Mouse (Mus musculus): Measurements from ENCODE around the gene Abtb1.

Gene Abtb1

DNA sequence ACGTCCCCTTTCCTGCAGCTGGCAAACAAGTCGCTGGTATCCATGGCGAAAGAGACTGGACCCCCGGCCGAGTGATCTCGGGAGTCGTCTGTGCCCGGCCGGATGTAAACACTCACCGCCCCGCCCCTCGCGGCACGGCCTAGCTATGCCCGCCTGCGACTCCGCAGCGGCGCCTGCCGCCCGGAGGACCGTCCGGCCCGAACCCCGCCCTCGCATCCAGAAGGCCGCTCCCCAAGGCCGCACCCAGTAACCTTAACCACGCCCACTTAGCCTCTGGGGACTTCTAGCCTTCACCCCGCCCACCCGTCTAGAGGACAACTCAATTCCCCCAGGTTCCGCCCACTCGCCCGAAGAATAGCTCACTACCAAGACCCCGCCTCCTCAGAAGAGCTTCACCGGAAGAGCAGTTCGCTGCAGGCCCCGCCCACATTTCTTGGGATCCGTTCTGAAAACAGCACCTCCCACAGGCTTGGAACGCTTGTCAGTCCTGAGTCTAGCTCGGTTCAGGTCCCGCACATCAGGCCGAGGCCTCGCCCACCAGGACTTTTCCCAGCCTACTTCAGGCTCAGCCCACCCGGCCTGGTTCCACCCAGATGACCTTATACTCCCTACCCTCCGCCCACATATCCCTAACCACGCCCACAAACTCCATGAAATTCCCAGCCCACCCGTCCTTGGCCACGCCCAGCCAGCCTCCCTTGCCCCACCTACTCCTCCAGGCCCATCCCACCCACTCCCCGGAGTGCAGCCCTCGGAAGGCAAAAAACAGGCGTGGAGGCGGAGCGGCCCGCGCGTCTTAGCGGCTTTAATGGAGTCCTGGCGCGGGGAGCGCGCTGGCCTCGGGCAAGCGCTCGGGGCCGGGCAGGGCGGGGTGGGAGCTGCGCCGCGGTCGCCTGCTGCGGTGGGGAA, at the start of gene Abtb1:
Gene Abtb1, minus strand, starts transcription at position 204 of the 909 bp plus-strand sequence.
- DNase-seq (ENCODE audit: low read depth, low spot score), result peak; percentile 100

DNA sequence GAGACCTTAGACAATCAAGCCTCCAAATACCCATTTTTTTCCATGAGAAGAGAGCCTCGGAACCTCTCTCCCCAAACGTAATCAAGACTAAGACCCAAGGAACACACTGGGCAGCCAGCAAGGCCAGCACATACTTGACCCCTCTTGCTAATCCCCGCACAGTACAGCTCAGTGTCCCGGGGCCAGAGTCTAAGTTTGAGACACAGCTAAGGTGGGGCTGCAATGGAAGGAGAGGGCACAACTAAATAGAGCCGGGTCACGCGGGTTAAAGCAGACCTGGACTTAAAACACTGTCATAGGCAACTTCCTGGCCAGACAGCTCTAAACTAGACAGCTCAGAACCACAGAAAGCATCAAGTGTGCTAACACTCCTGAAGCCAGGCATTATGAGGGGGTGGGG, 49.0 kb upstream of the Abtb1 start:
- DNase-seq (ENCODE audit: low read depth, low spot score), result no peak

DNA sequence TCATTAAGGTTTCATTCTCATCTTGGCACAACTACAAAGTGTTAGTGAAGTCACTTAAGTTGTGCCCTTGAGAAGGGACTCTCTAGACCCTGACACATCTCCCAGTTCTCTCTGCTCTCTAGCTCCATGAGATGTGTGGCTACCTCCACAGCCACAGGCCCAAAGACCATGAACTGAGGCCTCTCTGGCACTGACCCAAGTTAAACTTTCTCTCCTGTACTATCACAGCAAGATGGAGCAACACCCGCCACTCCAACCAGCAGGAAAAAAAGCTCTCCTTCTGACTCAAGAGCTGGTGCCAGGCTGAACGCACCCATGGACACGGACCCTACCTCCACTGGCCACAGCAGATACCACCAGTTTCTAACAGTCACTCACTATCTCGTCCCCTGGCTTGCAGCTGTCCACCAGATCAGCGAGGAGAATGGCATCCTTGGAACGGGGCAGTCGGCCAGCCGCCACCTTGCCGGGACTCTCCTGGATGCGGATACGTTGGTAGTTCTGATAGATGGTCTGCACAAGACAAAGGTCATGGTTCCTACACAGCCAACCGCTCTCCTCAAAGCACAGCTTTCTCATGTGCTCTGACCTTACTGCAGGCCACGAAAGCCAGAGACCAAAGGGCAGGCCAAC, 47.7 kb upstream of the Abtb1 start:
- no peak for DNase-seq (ENCODE audit: low read depth, low spot score)

DNA sequence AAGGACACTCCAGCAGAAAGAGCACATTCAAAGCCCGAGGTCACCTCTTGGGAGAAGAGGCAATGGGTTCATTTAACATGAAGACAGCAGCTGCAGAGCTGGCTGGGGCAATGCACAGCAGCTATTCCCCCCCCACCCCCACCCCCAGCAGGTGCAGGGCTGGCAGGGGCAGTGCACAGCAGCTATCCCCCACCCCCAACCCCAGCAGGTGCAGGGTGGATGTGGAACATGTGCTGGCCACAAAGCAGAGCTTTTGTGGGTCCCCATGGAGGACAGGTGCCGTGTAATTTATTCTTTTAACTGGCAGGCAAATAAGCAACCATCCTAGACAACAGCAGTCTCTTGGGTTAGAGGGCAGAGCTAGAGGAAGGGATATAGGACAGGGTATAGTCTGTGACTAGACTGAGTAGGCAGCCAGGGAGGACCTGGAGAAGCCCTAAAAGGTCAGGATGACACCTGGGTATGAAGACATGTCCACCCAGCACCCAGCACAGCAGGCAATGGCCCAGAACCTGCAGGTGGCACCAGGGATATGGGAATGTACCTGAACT, 44.7 kb upstream of the Abtb1 start:
- DNase-seq (ENCODE audit: low read depth, low spot score), result no peak

DNA sequence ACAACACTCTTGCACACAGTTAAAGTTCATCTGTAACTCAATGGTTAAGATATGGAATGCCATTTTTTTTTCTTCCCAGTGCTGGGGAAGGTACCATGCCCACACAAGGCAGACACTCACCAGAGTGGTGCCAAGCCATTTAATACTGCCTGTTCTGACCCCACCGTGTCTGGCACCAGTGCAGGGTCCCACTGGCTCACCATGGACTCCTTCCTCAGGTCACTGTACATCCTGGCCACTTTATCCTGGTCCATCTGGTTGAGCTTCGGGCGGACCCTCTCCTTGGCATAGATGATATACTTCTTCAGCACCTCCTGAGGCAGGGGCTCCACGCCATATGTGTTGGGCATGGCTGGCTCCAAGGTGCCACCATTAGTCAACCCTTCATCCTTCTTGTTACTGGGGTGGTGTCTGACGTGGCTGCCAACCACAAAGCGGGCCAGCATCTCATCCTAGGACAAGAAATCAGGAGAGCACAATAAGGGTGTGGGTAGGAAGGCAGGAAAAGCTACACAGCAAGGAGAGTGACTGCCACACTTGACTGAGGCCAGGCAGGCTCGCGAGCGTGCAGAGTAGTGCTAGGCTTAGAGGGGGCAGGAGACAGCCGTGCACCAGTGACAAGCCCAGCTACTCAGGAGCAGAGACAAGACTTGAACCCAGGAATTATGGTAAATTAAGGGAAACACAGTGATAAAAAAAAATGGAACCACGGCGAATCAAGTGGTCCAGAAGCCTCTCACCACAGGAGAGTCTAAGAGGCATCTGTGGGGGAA, 44.0 kb upstream of the Abtb1 start:
- no peak for DNase-seq (ENCODE audit: low read depth, low spot score)

DNA sequence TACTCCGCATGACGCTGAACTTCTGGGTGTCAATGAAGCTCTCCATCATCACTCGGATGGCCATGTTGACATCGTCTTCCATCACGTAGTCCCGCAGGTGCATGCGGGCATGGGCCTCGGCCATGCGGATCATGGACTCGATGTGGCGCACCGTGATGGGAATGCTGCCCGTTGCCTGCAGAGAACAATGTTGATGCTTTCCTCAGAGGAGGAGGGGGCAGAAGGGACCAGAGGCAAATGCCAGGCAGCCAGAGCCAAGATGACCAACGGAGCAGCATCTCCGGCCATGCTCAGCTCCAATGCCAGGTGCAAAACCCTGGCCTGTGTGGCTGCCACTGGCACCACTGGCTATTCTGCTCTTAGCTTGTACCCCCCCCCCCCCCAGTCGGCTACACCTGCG, 42.9 kb upstream of the Abtb1 start:
- DNase-seq (ENCODE audit: low read depth, low spot score), result no peak

DNA sequence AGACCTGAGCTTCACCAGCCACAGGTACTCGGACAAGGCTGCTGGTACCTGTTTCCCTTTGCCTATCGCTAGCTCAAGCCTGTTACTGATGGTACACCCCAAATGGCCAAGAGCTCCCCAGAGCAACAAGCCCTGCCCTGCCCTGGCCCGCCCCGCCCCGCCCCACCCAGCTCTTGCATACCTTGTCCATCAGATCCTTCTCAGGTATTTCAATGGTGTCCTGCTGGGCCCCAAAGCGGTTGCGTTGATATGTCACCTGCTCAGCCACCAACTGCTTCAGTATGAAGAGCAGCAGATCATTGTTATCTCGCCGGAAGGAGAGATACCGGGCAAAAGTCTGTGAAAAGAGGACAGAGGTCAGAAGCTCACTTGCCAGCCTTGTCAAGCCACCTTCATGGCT, 42.4 kb upstream of the Abtb1 start:
- DNase-seq (ENCODE audit: low read depth, low spot score), result peak; percentile 66

DNA sequence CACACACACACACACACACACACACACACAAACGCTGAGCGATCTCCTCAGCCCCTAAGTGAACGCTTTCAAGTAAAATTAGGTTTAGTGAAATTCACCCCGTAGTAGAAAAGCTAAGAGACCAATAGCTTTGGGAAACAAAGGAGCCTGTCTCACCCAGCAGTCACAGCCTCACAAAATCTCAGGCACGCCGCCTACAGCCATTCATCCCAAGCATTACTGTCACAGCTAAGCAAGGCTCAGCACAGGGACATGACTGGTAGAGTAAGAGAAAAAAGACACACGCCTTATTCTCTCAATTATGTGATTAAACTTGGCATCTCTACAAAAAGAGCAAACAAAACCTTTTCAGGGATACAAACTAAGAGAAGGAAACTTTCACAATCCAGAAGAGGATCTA, 39.5 kb upstream of the Abtb1 start:
- no peak for DNase-seq (ENCODE audit: low read depth, low spot score)

DNA sequence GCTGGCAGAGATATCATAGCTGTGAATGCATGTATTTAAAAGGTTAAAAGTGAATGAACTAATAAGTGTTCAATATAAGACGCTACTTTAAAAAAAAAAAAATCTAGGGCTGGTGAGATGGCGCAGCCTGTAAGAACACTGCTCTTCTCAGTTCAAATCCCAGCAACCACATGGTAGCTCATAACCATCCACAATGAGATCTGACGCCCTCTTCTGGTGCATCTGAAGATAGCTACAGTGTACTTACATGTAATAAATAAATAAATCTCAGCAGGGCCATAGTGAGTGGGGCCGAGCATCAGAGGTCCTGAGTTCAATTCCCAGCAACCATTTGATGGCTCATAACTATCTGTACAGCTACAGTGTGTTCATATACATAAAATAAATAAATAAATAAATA, 37.7 kb upstream of the Abtb1 start:
- peak; percentile 62 for DNase-seq (ENCODE audit: low read depth, low spot score)

DNA sequence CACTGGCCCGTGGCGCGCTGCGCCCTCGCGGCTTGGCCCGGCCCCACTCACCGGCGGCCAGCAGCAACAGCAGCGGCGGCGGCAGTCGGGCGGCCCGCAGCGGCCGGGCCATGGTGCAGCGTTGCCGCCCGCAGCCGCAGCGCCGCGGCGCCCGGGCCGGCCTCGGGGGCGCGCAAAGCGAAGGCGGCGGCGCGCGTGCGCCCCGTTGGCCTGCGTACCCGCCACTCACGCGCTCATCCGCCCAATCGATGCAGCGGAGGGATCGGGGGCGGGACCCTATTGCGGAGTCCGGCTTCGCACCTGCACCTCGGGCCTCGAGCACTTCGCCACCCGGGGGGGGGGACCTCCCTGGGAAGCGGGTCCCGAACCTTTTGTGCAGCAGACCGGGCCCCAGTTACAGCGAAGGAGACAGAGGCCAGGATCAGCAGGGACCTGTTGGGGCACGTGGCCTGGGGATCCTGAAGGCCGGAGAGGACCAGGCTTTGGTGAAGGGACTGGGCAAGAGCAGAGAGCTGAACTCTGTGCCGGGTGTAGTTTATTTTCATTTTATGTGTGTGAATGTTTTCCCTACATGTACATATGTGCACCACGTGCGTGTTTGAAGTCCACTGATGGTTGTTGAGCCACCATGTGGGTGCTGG, 33.2 kb upstream of the Abtb1 start, which contains the start of gene Podxl2:
Gene Podxl2, minus strand, starts transcription at position 177 of the 641 bp plus-strand sequence.
- DNase-seq (ENCODE audit: low read depth, low spot score), result peak; percentile 86

DNA sequence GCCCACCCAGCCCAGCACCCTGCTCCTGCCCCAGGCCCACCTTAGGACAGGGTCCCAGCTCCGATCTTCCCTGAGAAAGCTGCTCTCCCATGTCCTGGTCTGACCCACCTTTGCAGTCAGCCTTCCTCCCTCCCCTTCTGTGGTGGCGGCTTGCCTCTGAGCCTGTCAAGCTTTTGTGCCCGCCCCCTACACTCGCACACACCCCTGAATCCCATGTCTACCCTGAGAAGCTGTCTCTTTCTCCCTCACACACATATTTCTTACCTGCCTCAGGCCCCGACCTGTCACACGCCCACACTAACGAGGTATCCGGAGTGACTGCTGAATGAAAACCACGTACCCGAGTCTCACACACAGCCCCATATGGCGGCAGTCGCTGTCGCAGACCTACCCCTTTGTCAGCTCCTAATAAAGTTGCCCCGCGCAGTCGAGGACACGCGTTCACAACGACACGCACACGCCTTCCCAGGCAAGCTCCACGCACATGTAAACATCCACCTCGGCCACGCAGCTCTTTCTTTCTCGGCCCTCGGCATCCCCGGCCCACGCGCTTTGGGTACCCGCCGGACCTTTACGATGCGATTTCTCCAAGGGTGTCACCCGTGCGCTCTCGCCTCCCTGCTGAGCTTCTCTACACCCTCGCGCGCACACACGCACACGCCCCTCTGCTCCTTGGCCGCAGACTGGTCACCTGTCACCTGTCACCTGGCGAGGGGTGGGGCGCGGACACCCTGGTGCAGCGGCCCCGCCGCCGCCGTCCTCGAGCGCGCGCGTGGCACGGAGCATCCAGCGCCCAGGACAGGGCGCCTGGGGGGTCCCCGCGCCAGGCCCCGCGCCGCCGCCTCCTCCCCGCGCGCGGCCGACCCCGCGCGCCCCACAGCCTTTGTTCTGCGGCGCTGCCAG, 32.4 kb upstream of the Abtb1 start:
- peak; percentile 61 for DNase-seq (ENCODE audit: low read depth, low spot score)

DNA sequence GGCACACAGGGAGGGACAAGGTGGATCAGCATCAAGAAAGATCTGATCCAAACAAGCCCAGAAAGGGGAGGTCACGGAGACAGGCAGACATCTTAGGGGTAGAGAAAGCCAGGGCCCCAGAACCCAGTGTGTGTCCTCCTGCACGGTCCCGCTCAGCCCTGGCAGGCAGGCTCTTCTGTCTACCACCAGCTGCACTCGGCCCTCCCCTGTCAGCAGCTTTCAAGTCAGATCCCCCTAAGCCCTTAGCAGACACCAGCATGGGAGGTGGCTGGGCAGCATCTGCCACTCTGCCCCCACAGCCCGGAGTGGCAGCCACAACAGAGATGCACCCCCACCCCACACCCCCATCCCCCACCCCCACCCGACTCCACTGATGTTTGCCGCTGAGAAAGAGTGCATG, 31.0 kb upstream of the Abtb1 start:
- no peak for DNase-seq (ENCODE audit: low read depth, low spot score)

DNA sequence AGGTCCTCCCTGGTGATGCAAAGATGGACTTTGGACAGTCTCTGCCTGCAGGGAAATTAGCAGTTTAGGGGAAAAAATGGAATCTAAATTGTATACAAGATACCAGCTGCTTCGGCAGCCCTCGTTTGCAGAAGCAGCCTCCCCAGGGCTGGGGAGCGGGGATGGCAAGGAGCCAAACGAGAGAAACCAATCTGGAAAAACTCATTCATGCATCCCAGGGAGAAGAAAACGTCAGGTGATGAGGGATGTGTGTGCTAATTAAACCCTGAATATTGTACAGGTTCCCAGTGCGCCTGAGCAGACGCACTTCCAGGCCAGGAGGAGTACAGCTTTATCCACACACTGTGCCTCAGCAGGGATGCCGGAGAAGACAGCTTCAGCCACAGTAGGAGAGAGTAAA, 29.8 kb upstream of the Abtb1 start:
- DNase-seq (ENCODE audit: low read depth, low spot score), result no peak

DNA sequence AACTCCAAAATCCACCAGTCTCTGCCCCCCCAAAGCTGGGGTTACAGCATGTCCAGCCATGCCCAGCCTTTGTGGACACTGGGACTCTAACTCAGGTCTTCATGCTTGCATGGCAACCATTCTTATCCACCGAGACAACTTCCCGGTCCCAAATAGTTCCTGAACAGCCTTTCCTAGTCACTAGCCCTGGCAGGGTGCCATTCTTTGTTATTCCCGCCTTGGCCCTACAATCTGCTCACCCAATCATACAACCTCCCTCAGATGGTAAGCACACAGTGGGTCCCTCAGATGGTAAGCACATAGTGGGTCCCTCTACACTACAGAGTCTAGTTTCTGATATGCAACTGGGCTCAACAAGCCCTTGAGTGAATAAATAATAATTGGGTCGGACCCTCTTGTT, 28.8 kb upstream of the Abtb1 start:
- no peak for DNase-seq (ENCODE audit: low read depth, low spot score)

DNA sequence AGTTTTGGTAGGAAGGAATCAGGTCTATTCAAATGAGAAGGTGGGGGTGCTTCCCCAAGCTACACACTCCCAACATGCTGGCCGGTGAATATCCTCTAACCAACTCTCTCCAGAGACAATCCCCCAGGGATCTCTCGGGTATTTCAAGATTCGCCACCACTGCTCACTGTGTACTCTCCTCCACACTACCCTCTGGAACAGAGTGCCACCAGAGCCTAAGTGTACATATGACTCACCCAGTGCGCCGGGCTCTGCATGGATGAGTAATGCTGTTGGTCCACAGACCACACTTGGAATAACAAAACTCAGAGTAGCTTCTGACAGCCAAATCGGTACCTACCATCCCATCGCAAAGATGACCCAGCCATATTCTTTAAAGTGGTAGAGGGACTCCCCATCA, 27.7 kb upstream of the Abtb1 start:
- no peak for DNase-seq (ENCODE audit: low read depth, low spot score)

DNA sequence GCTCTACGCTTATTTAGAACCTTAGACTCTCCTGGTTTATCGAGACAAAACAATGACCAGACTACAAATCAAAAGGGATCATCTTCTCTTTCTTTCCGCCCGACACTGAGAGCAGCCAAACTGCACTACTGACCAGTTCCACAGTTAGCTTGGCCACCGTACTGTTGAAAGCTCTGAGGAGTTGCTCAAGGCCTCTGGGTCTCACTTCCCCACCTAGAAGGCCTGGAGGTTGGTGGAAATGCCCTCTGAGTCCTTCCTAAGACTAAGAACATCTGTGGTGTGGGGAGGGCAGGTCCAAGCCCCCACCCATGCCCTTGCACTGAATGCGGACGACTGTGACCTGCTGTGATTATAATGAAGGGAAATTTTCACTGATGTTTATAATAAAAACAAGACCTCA, 23.9 kb upstream of the Abtb1 start:
- DNase-seq (ENCODE audit: low read depth, low spot score), result no peak

DNA sequence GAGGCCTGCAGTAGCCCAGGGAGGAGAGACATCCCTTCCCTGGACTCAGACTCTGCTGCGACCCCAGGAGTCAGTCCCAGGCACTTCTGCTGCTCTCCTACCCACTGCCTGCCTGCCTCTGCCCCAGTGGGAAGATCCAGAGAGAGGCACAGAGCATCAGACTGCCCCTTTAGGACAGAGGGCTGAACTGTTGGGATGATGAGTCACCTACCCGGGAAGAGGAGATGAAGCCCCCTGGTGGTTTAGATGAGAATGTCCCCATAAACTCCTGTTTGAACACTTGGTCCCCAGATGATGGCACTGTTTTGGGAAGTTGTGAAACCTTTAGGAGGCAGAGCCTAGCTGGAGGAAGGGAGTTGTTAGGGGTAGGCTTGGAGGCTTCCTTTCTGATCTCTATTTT, 19.1 kb upstream of the Abtb1 start:
- DNase-seq (ENCODE audit: low read depth, low spot score), result peak; percentile 93

DNA sequence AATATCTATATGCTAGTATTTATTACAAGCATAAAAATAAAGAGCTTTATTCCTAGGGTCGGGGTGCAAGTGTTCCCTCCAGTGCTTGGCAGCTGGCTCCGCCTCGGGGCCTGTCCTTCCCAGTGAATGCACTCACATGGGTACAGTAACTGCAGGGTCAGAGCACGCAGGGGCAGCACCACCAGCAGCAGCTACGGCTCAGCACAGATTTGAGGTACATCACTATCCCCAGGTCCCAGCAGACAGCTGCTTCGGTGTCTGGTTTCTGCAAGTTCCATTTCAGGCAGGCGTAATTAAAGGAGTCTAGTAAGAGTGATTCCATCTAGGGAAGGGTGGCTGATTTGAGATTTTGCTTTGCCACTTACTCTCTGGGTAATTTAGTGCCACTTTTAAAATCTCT, 16.6 kb upstream of the Abtb1 start:
- DNase-seq (ENCODE audit: low read depth, low spot score), result no peak

DNA sequence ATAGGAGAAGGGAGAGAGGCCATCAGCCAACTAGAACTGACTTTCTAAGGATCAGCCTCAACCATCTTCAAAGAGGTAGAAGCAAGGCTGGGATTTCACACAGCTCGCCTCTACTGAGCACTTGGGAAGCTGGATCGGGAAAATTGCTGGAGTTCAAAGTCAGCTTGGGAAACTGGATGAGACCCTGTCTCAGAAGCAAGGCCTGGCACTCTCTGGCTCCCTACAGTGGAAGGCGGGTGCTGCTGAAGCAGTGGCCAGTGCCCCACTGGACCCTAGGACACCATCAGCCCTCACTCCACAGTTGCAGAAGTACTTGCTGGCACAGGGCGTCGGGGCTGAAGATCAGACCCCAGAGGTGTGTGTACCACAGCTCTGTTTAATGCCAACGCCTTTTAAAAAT, 16.0 kb upstream of the Abtb1 start:
- no peak for DNase-seq (ENCODE audit: low read depth, low spot score)

DNA sequence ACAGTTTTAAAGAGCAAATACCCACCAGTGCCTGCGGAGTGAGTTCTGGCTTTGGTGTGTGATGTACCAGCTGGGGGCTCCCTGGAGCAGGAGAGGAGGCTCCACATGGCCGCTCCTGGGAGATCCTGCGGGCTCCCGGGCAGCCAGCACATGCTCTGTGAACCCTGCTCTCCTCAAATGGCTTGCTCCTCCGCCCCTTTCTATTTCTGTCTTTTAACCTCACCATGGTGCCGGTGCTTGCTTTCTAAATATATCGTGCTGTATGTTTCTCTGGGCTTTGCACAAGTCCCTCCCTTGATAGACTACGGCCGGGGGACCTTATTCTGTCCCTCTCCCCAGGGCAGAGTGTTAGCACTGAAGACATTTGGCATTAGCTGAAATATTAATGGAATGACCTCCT, 15.5 kb upstream of the Abtb1 start:
- peak; percentile 34 for DNase-seq (ENCODE audit: low read depth, low spot score)

DNA sequence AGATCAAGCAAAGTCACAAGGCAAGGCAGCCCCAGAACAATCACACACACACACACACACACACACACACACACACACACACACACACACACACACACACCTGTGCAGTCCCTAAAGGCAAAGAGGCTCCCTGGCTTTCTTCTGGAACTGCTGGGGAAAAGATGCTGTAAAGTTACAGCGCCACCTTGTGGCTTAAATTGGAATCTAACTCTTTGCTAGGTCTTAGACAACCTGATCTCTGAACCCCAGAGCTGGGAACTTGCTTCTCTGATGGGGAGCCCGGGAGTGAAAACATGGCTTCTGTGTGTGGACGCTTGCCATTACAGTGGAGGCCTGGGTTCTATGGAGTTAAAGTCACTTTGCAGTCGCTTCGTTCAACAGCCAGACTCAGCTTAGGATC, 13.9 kb upstream of the Abtb1 start:
- peak; percentile 85 for DNase-seq (ENCODE audit: low read depth, low spot score)

Data from ZHBTc4 (cell line).